Mouse (Mus musculus): ENCODE measurements around the gene Gcm1. TPM values are rescaled to one million over a fixed set of nuclear protein-coding genes. Genes with fewer than 3 reads are reported as not detected.

Gene Gcm1
- polyA plus RNA-seq (2014; fragmentation: Nextera tagmentation; extraction: Ambion mirVana), result 0.08 TPM in 1 of 2 replicates, not detected in the other

DNA sequence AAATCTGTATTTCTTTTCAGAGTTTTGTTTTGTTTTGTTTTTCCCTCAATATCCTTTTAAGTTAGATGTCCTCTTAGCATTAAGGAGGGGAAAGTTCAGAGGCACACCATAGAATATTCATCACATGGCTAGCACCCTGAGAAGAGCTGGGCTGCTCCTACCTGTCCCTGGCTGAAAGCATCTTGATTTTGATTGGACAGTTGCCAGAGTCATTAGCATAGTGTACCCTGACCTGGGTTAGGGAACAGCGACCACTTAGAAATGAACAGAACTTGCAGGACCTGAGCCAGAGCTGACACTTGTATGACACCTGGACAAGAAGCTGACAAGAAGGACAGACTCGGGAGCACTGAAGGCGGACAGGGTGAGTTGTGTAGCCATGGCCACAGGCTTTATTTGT lies at the start of gene Gcm1:
Gene Gcm1, plus strand, starts transcription at position 248 of the 400 bp plus-strand sequence.
- 54% methylated on average over 3 of the region's 3 CpGs for WGBS
- H3K9me3 ChIP-seq (ENCODE audit: control insufficient read depth, low read length), result no peaks in the 10 kb centered on the region
- H3K4me2 ChIP-seq (ENCODE audit: low read depth, low read length), result no peak within 1 kb of the TSS
- H3K36me3 ChIP-seq (ENCODE audit: control insufficient read depth, insufficient read depth, low read length), result no peaks in the 10 kb centered on the region
- H3K4me1 ChIP-seq (ENCODE audit: control insufficient read depth, insufficient read depth, low read length), result no peaks in the 10 kb centered on the region
- H3K4me3 ChIP-seq (ENCODE audit: low read depth, low read length), result no peak within 1 kb of the TSS
- ATAC-seq (ENCODE audit: low read depth) (no peak), DNase-seq (ENCODE audit: low spot score) (no peak)
- no peak within 1 kb of the TSS for H3K27ac ChIP-seq (replicated peaks; ENCODE audit: low read depth, low read length)
- H3K27me3 ChIP-seq (replicated peaks; ENCODE audit: control insufficient read depth, insufficient read depth, low read length), result no peaks in the 10 kb centered on the region
- H3K9ac ChIP-seq (ENCODE audit: low read depth, low read length), result no peak within 1 kb of the TSS

- no peak overlapping the region for H3K27ac ChIP-seq (replicated peaks; ENCODE audit: low read depth, low read length)
- no peaks in the 10 kb centered on the region for H3K9me3 ChIP-seq (ENCODE audit: control insufficient read depth, low read length)
- no peaks in the 10 kb centered on the region for H3K36me3 ChIP-seq (ENCODE audit: control insufficient read depth, insufficient read depth, low read length)
- H3K27me3 ChIP-seq (replicated peaks; ENCODE audit: control insufficient read depth, insufficient read depth, low read length), result no peaks in the 10 kb centered on the region
- no peak for DNase-seq (ENCODE audit: low spot score)
- WGBS, result 81% methylated on average over 2 of the region's 2 CpGs
- no peak overlapping the region for H3K4me2 ChIP-seq (ENCODE audit: low read depth, low read length)
- H3K9ac ChIP-seq (ENCODE audit: low read depth, low read length), result no peak overlapping the region
- no peak for ATAC-seq (ENCODE audit: low read depth)
- no peaks in the 10 kb centered on the region for H3K4me1 ChIP-seq (ENCODE audit: control insufficient read depth, insufficient read depth, low read length)
- H3K4me3 ChIP-seq (ENCODE audit: low read depth, low read length), result no peak overlapping the region
Measured at GRCm38 (mm10) chr9:78003278-78003677, 48.4 kb upstream of the Gcm1 start.

DNA sequence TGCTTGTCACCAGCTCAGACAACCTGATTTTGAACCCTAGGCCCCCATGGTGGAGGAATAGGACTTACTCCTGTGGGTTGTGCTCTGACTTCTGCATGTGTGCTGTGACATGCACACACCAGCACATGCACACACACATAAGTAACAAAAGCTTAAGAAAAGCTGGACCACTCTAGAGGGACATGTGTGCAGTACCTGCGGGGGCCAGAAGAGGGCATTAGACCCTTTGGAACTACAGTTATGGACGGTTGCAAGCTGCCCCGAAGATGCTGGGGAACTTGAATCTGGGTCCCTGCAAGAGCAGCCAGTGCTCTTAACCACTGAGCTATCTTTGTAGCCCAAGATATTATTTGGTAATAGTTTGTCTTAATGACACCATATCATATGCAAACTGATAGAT lies 46.2 kb upstream of the Gcm1 start:
- H3K36me3 ChIP-seq (ENCODE audit: control insufficient read depth, insufficient read depth, low read length), result no peaks in the 10 kb centered on the region
- no peak for ATAC-seq (ENCODE audit: low read depth)
- H3K27me3 ChIP-seq (replicated peaks; ENCODE audit: control insufficient read depth, insufficient read depth, low read length), result no peaks in the 10 kb centered on the region
- no peaks in the 10 kb centered on the region for H3K4me1 ChIP-seq (ENCODE audit: control insufficient read depth, insufficient read depth, low read length)
- H3K27ac ChIP-seq (replicated peaks; ENCODE audit: low read depth, low read length), result no peak overlapping the region
- H3K9me3 ChIP-seq (ENCODE audit: control insufficient read depth, low read length), result no peaks in the 10 kb centered on the region
- no peak for DNase-seq (ENCODE audit: low spot score)
- H3K9ac ChIP-seq (ENCODE audit: low read depth, low read length), result no peak overlapping the region
- WGBS, result 60% methylated on average over 3 of the region's 3 CpGs
- H3K4me3 ChIP-seq (ENCODE audit: low read depth, low read length), result no peak overlapping the region
- H3K4me2 ChIP-seq (ENCODE audit: low read depth, low read length), result no peak overlapping the region

GRCm38 (mm10) chr9:78006209-78007001 lies 45.3 kb upstream of the Gcm1 start:
- Histone ChIP-seq H3K27ac (replicated peaks; ENCODE audit: low read depth, low read length) (no peak overlapping the region), H3K4me3 (ENCODE audit: low read depth, low read length) (no peak overlapping the region), H3K27me3 (replicated peaks; ENCODE audit: control insufficient read depth, insufficient read depth, low read length) (no peaks in the 10 kb centered on the region), H3K36me3 (ENCODE audit: control insufficient read depth, insufficient read depth, low read length) (no peaks in the 10 kb centered on the region), H3K4me1 (ENCODE audit: control insufficient read depth, insufficient read depth, low read length) (no peaks in the 10 kb centered on the region), H3K9ac (ENCODE audit: low read depth, low read length) (no peak overlapping the region), H3K9me3 (ENCODE audit: control insufficient read depth, low read length) (no peaks in the 10 kb centered on the region), H3K4me2 (ENCODE audit: low read depth, low read length) (no peak overlapping the region)
- ATAC-seq (ENCODE audit: low read depth) (peak; percentile 78), DNase-seq (ENCODE audit: low spot score) (peak; percentile 86)
- WGBS, result 57% methylated on average over 19 of the region's 19 CpGs

DNA sequence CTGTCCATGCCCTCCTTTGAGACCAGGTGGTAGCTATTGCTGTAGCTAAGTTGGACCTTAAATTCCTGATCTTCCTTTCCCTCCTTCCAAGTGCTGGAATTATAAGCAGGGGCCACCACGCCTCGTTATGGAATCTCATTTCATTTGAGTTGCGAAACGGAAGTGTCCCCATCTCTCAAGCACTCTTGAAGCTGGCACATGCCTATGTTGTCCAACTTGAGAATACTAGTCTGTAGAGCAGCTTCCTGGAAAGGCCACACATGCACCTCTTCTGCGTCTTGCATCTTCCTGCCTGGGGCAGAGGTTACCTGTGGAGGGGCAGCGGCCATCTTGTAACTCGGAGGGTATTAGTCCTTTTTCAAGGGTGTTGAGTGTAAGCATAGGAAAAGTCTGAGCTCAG lies 42.3 kb upstream of the Gcm1 start:
- DNase-seq (ENCODE audit: low spot score) (no peak), ATAC-seq (ENCODE audit: low read depth) (no peak)
- no peak overlapping the region for H3K4me3 ChIP-seq (ENCODE audit: low read depth, low read length)
- no peaks in the 10 kb centered on the region for H3K9me3 ChIP-seq (ENCODE audit: control insufficient read depth, low read length)
- H3K9ac ChIP-seq (ENCODE audit: low read depth, low read length), result no peak overlapping the region
- no peaks in the 10 kb centered on the region for H3K27me3 ChIP-seq (replicated peaks; ENCODE audit: control insufficient read depth, insufficient read depth, low read length)
- WGBS, result 90% methylated on average over 7 of the region's 7 CpGs
- H3K4me2 ChIP-seq (ENCODE audit: low read depth, low read length), result no peak overlapping the region
- no peak overlapping the region for H3K27ac ChIP-seq (replicated peaks; ENCODE audit: low read depth, low read length)
- H3K4me1 ChIP-seq (ENCODE audit: control insufficient read depth, insufficient read depth, low read length), result no peaks in the 10 kb centered on the region
- H3K36me3 ChIP-seq (ENCODE audit: control insufficient read depth, insufficient read depth, low read length), result no peaks in the 10 kb centered on the region

DNA sequence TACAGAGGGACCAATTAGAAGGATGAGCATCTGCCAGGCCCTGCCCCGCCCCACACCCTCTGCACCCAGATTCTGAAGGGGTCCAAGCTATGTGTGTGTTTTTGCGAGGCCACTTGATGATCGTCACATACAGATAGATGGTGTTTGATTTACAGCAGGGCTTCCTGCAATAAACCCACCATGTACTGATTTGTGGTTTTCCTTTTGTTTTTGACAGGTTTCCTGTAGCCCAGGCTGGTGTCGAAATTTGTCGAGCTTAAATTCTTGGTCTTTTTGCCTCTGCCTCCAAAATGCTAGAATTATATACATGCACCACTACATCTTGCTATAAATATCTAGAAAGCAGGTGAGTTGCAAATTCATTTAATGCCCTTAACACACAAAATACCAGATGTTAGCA lies 41.5 kb upstream of the Gcm1 start:
- ATAC-seq (ENCODE audit: low read depth) (no peak), DNase-seq (ENCODE audit: low spot score) (no peak)
- no peak overlapping the region for H3K4me2 ChIP-seq (ENCODE audit: low read depth, low read length)
- H3K9me3 ChIP-seq (ENCODE audit: control insufficient read depth, low read length), result no peaks in the 10 kb centered on the region
- H3K27ac ChIP-seq (replicated peaks; ENCODE audit: low read depth, low read length), result no peak overlapping the region
- H3K9ac ChIP-seq (ENCODE audit: low read depth, low read length), result no peak overlapping the region
- no peaks in the 10 kb centered on the region for H3K27me3 ChIP-seq (replicated peaks; ENCODE audit: control insufficient read depth, insufficient read depth, low read length)
- no peaks in the 10 kb centered on the region for H3K36me3 ChIP-seq (ENCODE audit: control insufficient read depth, insufficient read depth, low read length)
- H3K4me3 ChIP-seq (ENCODE audit: low read depth, low read length), result no peak overlapping the region
- H3K4me1 ChIP-seq (ENCODE audit: control insufficient read depth, insufficient read depth, low read length), result no peaks in the 10 kb centered on the region
- 82% methylated on average over 5 of the region's 5 CpGs for WGBS

DNA sequence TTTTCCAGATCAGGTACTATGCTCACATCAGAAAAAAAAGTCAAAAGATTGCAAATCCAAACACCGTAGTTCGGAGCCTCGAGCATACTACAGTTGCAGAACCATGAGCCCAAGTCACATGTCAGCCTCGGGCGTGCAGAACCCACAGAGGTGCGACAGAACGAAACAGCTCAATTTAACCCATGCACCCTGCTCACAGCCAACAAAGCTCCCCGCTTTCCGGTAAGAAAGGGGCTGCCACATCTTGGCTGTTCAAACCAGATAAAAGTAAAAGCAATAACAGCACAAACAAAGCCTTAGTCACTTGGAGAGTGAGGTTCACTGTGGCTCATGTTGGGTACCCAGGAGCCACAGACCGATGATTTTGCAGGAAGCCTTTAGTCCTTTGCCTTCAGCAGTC lies 41.0 kb upstream of the Gcm1 start:
- DNase-seq (ENCODE audit: low spot score), result no peak
- no peaks in the 10 kb centered on the region for H3K36me3 ChIP-seq (ENCODE audit: control insufficient read depth, insufficient read depth, low read length)
- H3K4me1 ChIP-seq (ENCODE audit: control insufficient read depth, insufficient read depth, low read length), result no peaks in the 10 kb centered on the region
- no peak overlapping the region for H3K4me2 ChIP-seq (ENCODE audit: low read depth, low read length)
- H3K9ac ChIP-seq (ENCODE audit: low read depth, low read length), result no peak overlapping the region
- no peak for ATAC-seq (ENCODE audit: low read depth)
- no peaks in the 10 kb centered on the region for H3K9me3 ChIP-seq (ENCODE audit: control insufficient read depth, low read length)
- H3K4me3 ChIP-seq (ENCODE audit: low read depth, low read length), result no peak overlapping the region
- no peak overlapping the region for H3K27ac ChIP-seq (replicated peaks; ENCODE audit: low read depth, low read length)
- 82% methylated on average over 10 of the region's 10 CpGs for WGBS
- H3K27me3 ChIP-seq (replicated peaks; ENCODE audit: control insufficient read depth, insufficient read depth, low read length), result no peaks in the 10 kb centered on the region

DNA sequence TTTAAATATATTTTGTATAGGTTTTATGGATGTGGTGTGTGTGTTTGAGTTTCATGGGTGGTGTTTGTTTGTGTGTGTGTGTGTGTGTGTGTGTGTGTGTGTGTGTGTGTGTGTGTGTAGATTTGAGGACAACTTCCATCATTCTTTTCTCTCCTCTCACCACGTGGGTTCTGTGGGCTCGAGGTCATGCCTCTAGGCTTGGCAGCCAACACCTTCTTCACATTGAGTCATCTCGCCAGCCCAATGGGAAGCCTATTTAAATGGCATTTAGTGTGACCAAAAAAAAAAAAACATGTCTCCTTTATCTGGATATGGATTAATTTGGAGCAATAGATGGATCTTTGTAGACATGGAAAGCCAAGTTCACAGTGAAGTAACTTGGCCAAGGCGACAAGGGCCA lies 39.7 kb upstream of the Gcm1 start:
- H3K9ac ChIP-seq (ENCODE audit: low read depth, low read length), result no peak overlapping the region
- 85% methylated on average over 4 of the region's 4 CpGs for WGBS
- ATAC-seq (ENCODE audit: low read depth) (no peak), DNase-seq (ENCODE audit: low spot score) (no peak)
- H3K4me3 ChIP-seq (ENCODE audit: low read depth, low read length), result no peak overlapping the region
- no peaks in the 10 kb centered on the region for H3K27me3 ChIP-seq (replicated peaks; ENCODE audit: control insufficient read depth, insufficient read depth, low read length)
- no peaks in the 10 kb centered on the region for H3K9me3 ChIP-seq (ENCODE audit: control insufficient read depth, low read length)
- no peak overlapping the region for H3K27ac ChIP-seq (replicated peaks; ENCODE audit: low read depth, low read length)
- no peaks in the 10 kb centered on the region for H3K4me1 ChIP-seq (ENCODE audit: control insufficient read depth, insufficient read depth, low read length)
- H3K4me2 ChIP-seq (ENCODE audit: low read depth, low read length), result no peak overlapping the region
- H3K36me3 ChIP-seq (ENCODE audit: control insufficient read depth, insufficient read depth, low read length), result no peaks in the 10 kb centered on the region

DNA sequence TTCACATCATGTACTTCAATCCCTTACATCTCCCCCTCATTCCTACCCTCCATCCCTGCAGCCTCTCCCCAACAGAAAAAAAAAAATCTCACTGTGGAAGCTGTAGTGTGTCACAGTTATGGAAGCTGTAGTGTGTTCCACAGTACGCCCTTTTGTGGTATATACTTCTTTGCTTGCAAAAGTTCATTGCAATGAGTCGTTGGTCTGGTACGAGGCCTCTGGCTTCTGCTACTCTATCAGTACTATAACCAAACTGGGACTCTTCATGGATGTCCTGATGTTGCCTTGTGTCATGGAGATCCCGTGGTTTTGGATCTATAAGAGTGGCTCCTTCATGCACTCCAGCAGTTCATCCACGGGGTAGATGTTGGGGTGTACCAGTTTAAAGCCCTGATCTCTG lies 39.0 kb upstream of the Gcm1 start:
- 89% methylated on average over 5 of the region's 5 CpGs for WGBS

More for the DNA sequence above, 39.0 kb upstream of the Gcm1 start:
- Histone ChIP-seq H3K27ac (replicated peaks; ENCODE audit: low read depth, low read length) (no peak overlapping the region), H3K9me3 (ENCODE audit: control insufficient read depth, low read length) (no peaks in the 10 kb centered on the region), H3K36me3 (ENCODE audit: control insufficient read depth, insufficient read depth, low read length) (no peaks in the 10 kb centered on the region), H3K4me2 (ENCODE audit: low read depth, low read length) (no peak overlapping the region), H3K4me1 (ENCODE audit: control insufficient read depth, insufficient read depth, low read length) (no peaks in the 10 kb centered on the region), H3K27me3 (replicated peaks; ENCODE audit: control insufficient read depth, insufficient read depth, low read length) (no peaks in the 10 kb centered on the region), H3K4me3 (ENCODE audit: low read depth, low read length) (no peak overlapping the region), H3K9ac (ENCODE audit: low read depth, low read length) (no peak overlapping the region)
- ATAC-seq (ENCODE audit: low read depth), result no peak
- no peak for DNase-seq (ENCODE audit: low spot score)
